Mouse (Mus musculus): ENCODE measurements at regions not wholly inside any gene's neighbourhood (a gene's known extent, or its start where the extent isn't known, plus 50 kb on each side); places are given as distances from the start of the nearest gene placed in this dataset.

GRCm38 (mm10) chr12:7777220-7778055 is 200.0 kb upstream of the Apob start:
- peak; percentile 18 for DNase-seq (ENCODE audit: low spot score)

- no peak for DNase-seq (ENCODE audit: low spot score)
Observed at GRCm38 (mm10) chr12:7778056-7778440, 199.4 kb upstream of the Apob start.

GRCm38 (mm10) chr12:7816616-7817015 is 160.8 kb upstream of the Apob start:
- no peak for DNase-seq (ENCODE audit: low spot score)

GRCm38 (mm10) chr12:7820006-7820704 is 157.3 kb upstream of the Apob start:
- no peak for DNase-seq (ENCODE audit: low spot score)

GRCm38 (mm10) chr12:7820718-7821117 is 156.7 kb upstream of the Apob start:
- no peak for DNase-seq (ENCODE audit: low spot score)

GRCm38 (mm10) chr12:7835731-7836130 is 141.7 kb upstream of the Apob start:
- no peak for DNase-seq (ENCODE audit: low spot score)

GRCm38 (mm10) chr12:7853876-7854275 is 123.6 kb upstream of the Apob start:
- DNase-seq (ENCODE audit: low spot score), result no peak

GRCm38 (mm10) chr12:7855683-7856082 is 121.8 kb upstream of the Apob start:
- no peak for DNase-seq (ENCODE audit: low spot score)

GRCm38 (mm10) chr12:7859533-7859932 is 117.9 kb upstream of the Apob start:
- DNase-seq (ENCODE audit: low spot score), result no peak

- no peak for DNase-seq (ENCODE audit: low spot score)
Observed at GRCm38 (mm10) chr12:7870004-7870403, 107.4 kb upstream of the Apob start.

- DNase-seq (ENCODE audit: low spot score), result no peak
Observed at GRCm38 (mm10) chr12:7870473-7870872, 107.0 kb upstream of the Apob start.

GRCm38 (mm10) chr12:7875454-7875853 is 102.0 kb upstream of the Apob start:
- no peak for DNase-seq (ENCODE audit: low spot score)

GRCm38 (mm10) chr12:7876302-7877063 is 101.0 kb upstream of the Apob start:
- DNase-seq (ENCODE audit: low spot score), result no peak

- DNase-seq (ENCODE audit: low spot score), result no peak
Observed at GRCm38 (mm10) chr12:7878761-7879160, 98.7 kb upstream of the Apob start.

GRCm38 (mm10) chr12:7896156-7896555 is 81.3 kb upstream of the Apob start:
- no peak for DNase-seq (ENCODE audit: low spot score)

GRCm38 (mm10) chr12:7905329-7905728 is 72.1 kb upstream of the Apob start:
- DNase-seq (ENCODE audit: low spot score), result no peak

GRCm38 (mm10) chr12:7906831-7907230 is 70.6 kb upstream of the Apob start:
- DNase-seq (ENCODE audit: low spot score), result no peak

- DNase-seq (ENCODE audit: low spot score), result no peak
Observed at GRCm38 (mm10) chr12:7909746-7910360, 67.6 kb upstream of the Apob start.

- DNase-seq (ENCODE audit: low spot score), result no peak
Observed at GRCm38 (mm10) chr12:7910509-7910908, 66.9 kb upstream of the Apob start.

GRCm38 (mm10) chr12:7918385-7918784 is 59.1 kb upstream of the Apob start:
- DNase-seq (ENCODE audit: low spot score), result no peak

GRCm38 (mm10) chr12:7918967-7919708 is 58.3 kb upstream of the Apob start:
- no peak for DNase-seq (ENCODE audit: low spot score)

All from MN1 (cell line).